Mouse (Mus musculus) kidney, postnatal 36 days (tissue): Measurements from ENCODE around the gene Pnpla7.

Source experiments
- DNase-seq, 2 experiments: peaks; one replicate each; pipeline ENCODE4 v3.0.0; 2021 to 2022; ENCODE audit warnings: mixed read lengths in 2 of 2

The Pnpla7 gene

GRCm38 (mm10) chr2:24975704-24976297 lies at the start of gene Pnpla7:
Gene Pnpla7 (plus strand): TSS chr2:24976033.
- peak; percentile 89 to 92 for DNase-seq

GRCm38 (mm10) chr2:24926345-24926964 lies 49.4 kb upstream of the Pnpla7 start:
- DNase-seq: peak in 1 of 2 experiments; percentile 7

GRCm38 (mm10) chr2:24926965-24927358 lies 48.9 kb upstream of the Pnpla7 start:
- peak in 1 of 2 experiments; percentile 5 for DNase-seq

DNA sequence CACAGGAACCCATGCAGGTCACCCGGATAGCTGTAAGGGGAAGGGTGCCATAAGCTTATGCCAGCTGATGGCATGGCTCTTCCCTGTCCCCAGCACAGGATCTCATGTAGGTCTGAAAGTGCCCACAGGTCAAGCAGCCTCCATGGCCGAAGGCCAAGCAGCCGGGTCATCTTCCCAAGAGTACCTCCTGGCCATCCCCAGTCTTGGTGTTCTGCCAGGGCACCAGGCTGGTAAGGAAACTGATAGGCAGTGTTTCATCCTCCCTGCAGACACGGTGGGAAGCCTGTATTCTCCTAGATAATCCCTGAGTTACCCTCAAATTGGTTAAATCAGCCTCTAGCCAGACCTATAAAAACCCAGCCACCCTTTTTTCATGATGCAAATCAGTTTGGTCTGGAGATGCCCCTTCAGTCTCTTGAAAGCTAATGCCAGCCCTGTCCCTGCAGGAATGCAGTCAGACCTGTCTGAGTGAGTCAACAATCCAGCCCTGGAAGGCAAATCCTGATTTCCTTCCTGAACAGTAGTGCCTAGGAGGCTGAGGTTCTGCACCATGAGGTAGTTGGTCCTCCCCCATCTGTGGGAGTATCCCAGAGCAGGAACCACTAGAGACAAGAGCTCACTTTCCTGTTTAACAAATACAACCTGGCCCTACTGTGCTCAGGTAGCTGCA lies 47.9 kb upstream of the Pnpla7 start:
- peak; percentile 70 to 77 for DNase-seq

DNA sequence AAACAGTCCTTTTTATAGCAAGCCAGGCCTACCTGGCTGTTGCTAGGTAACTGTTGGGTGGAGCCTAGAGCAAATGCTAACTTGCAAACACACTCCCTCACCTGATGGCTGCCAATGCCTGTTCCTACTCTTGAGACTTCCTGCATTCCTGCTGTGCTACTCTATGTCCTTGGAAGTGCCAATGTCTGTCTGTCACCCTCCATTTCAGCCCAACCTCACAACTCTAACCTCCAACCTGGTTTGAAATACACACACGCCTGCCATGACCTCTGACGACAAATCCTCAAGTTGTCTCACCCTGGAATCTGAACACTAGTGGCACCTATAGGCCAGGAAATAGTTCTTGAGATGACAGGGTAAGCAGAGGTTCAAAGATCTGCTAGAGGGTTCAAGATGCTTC lies 46.7 kb upstream of the Pnpla7 start:
- peak; percentile 56 to 69 for DNase-seq

DNA sequence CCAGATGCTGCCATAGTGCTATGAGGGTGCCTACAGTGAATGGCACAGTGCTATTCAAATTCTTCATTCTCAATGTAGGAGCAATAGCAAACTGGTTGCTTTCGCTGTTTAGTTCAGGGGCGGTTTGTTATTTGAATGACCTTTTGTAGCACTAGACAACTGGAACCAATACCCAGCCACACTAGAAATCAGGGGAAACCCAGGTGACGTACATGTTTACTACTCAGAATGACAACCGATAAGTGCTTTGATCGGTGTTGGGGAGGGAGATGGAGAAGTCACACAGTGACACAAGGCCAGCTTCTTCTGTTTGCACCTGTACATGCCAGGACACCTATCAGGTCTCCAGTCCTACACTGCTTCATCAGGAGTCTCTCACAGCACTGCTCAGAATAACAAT lies 46.2 kb upstream of the Pnpla7 start:
- DNase-seq: no peak

GRCm38 (mm10) chr2:24934441-24934963 lies 41.3 kb upstream of the Pnpla7 start:
- peak; percentile 66 for DNase-seq

GRCm38 (mm10) chr2:24935057-24935796 lies 40.6 kb upstream of the Pnpla7 start, which contains the start of gene Arrdc1:
Gene Arrdc1 (minus strand): TSS chr2:24935252.
- DNase-seq: peak; percentile 97

DNA sequence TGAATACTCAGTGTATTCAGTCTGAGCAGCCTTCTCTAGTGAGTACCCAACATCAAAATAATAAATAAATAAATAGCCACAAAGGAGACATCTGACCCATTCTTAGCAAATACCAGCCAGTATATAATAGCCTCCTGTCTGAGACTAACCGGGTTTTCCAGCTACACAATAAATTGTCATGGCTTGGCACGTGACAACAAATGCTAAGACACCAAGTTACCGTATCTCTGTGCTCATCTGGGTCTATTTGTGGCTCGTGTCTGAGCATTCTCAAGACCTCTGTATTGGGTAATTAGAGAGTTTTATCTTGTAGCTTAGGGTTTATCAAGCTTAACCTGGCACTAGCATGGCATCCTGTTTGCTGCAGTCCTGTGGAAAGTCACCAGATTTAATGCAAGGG lies 33.7 kb upstream of the Pnpla7 start:
- no peak for DNase-seq

- DNase-seq: peak; percentile 69 to 70
Measured at GRCm38 (mm10) chr2:24944304-24944703, 31.5 kb upstream of the Pnpla7 start.

DNA sequence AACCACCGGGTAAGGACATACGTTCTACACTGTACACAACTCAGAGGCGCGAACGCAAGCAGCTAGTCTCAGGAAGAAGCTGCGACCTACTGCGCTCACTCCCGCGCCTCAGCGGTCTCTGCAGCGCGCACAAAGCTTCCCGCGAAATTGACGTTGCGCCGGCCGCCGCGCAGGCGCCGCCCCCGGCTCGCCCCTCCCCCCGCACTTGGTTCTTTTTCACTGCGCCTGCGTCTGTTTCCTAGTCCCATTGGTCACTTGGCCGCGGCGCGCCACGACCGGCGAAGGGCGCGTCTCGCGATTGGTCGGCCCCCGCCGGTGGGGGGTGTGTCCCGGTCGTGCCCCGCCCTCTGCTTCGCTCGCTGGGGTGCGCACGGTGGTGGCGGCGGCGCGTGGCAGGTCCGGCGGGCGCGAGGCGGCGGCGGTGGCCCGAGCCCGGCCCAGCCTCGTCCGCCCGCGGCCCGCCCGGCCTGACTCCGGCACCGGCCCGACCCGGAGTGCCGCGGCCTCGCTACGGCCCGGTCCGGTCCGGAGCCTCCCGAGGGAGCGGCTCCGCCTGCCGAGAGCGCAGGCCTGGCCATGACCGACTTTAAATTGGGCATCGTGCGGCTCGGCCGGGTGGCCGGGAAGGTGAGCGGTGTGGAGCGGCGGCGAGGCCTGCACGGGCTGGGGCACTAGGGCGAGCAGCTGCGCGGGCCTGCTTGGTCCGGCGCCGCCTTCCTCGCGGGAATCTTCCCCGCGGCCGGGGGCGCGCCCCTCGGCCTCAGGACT lies 26.2 kb upstream of the Pnpla7 start, which contains the start of gene Zmynd19:
TSS of gene Zmynd19 (plus strand) at position 372 of the 768 bp plus-strand sequence.
- peak; percentile 98 to 99 for DNase-seq

DNA sequence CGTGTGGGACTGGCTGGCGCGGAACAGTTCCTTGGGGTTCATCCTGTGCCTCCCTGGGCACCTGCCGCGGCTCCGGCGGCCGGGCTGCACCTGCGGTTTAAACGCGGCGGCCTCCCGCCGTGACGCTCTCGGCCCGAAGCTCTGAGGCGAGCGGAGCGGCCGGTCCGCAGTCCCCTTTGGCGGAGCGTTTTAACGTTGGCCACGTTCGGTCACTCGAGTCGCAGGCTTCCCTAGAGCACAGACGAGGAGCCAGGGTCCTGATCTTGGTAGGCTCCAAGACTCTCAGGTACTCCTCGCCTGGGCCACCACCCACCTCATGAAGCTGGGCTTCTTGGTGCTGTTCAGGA lies 25.7 kb upstream of the Pnpla7 start:
- peak in 1 of 2 experiments; percentile 43 for DNase-seq

DNA sequence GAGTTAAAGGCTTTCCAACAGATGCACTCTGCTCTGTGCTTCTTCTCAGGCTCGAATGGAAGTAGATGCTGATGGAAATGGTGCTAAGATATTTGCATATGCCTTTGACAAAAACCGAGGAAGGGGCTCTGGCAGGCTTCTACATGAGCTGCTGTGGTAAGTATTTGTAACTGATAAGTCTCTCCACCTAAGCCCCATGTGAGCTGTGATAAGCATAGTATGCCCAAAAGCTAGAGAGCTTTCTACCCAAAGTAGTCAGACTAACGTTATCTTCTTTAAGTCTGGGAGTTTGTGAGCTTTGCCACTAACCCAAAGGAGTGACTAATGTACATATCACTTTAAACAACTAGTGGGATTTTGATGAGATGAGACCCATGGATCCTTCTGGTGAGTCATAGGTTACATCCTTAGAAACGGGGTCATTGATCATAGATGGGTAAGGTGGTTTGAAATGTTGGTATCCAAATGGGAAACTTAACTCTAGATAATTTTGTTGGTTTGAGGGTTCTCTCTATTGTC lies 23.2 kb upstream of the Pnpla7 start:
- DNase-seq: no peak

DNA sequence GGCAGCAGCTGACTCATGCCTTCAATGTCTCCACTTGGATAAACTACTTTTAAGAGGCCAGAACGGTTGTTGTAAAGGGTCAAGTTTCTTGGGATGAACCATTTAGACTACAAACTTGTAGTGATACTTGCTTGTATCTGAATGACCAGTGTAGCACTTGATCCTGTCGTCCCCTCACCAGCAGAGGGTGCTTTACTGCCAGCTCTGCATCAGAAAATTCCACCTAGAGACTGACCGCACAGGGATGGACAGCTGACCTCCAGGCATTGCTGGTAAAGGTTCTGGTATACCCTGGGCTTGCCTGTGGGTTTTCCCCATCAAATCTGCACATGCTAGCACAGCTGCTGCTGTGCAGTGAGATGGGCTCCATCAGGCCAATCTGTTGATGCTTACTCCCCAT lies 14.9 kb upstream of the Pnpla7 start:
- DNase-seq: peak; percentile 59 to 72

GRCm38 (mm10) chr2:24962304-24963000 lies 13.4 kb upstream of the Pnpla7 start, which contains the start of gene Dph7:
Gene Dph7 (plus strand): TSS chr2:24962400.
- DNase-seq: peak; percentile 86 to 94

DNA sequence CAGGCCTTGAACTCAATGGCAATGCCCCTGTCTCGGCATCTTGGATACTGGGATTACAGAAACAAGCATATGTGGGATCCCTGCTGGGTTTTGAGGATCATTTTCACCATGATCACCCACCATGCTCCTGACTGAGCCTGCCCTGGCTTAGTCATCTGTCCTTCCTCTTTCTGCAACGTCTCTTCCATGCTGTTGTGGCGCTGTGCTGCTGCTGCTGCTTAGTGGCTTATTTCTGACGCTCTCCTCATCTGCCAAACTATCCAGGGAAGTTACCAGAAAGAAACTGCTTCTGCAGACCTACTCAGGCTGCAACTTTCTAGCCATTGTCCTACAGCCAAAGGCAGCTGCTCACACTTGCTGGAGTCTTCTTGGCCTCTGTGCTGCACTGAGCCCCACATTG lies 5.4 kb upstream of the Pnpla7 start:
- DNase-seq: no peak

DNA sequence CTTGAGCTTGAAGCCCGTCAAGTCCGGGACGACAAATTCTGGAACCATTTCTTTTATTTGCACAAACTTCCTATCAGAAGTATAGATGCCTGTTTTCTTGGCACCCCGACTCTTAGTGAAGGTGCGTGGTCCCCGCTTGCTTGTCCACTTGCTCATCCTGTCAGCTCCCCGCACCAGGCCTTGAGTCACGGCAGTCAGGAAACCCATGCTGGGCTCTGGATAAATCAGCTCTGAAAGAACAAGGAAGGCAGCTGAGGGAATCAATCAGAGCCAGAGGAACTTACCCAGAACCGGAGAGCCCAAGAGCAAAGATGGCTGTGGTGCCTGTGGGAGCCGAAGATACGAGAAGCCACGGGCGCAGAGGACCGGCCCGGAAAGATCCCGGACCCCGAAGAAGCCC lies 1.4 kb upstream of the Pnpla7 start:
- DNase-seq: peak in 1 of 2 experiments; percentile 28

DNA sequence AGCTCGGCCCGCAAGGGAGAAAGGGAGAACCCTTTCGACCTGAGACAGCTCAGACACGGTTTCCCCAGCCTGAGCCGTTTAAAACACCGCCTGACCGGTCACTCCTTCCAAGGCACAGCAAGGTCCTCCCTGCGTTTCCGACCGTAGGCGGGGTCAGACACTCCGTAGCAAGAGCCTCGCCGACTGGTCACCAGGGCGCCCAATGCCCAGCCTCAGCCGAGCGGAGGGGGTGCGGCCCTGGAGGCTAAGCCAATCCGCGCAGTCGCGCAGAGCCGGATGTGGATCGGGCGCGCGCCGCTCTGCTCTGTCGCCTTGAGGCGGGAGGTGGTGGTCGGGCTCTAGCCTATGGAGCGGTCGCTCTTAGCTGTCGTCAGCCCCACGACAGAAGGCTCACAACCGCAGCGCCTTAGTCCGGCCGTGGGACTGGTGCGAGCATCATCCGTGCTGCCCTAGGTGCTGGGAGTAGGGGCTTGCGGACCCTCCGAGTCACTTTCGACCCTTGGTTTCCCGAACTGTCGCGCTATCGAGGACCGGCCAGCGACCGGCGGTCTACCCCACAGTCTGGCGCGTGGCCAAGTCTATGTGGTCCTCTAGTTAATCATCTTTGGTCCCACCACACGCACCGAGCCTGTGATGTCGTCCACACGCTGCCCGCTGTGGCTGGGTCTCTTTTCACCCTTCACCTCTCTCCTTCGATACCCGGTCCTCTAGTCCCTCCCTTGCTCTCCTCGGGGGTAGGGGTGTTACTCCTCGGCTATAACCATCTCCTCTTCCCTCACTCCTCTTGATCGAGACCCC lies 728 bp upstream of the Pnpla7 start, which contains the start of gene Mrpl41:
TSS of gene Mrpl41 (minus strand) at position 193 of the 798 bp plus-strand sequence.
- peak; percentile 98 for DNase-seq

DNA sequence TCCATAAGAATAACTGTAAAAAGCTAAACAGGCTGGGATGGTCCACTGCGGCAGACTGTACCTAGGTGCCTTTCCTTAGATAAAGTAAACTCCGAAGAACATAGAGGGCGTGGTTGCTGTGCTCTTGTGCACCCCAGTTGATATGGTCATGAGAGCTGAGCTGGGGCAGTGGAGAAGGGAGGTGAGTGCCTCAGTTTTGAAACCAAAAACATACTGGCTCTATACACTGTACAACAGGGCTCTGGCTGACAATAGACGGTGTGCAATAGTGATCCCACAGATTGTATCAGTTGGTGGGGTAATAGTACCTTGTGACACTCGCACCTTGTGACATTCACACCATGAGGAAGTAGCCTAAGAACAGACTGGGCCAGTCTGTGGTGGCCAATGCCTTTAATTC lies 1.1 kb downstream of the Pnpla7 start:
- no peak for DNase-seq

GRCm38 (mm10) chr2:24987762-24988161 lies 11.9 kb downstream of the Pnpla7 start:
- DNase-seq: no peak
